Mouse (Mus musculus) layer of hippocampus, postnatal 36 days (tissue): ENCODE results near the gene Tpx2. TPM values are rescaled to one million over a fixed set of nuclear protein-coding genes. Genes with fewer than 3 reads are reported as not detected.

Experiments used
- microRNA-seq, 2 experiments: library from miRNA; unstranded; fragments of <30 nt; microRNA quantifications; one replicate each; pipeline ENCODE4 v1.2.0; 2021
- total RNA-seq, 2 experiments: library from RNA; stranded (reverse); gene quantifications; 2 replicates each; pipeline ENCODE4 v1.2.3; 2021

Tpx2 gene
- total RNA-seq, 2 experiments from 2014 or later = 2.0 to 3.1 TPM

Small RNA genes lying within 50 kb of the gene (microRNA-seq; reads per million reads assigned to microRNA genes)
- 0 reads per million in 2 experiments for gene Mir5622

Other genes starting within 250 kb of the Tpx2 start
- not detected for gene Defb45, start 248.6 kb upstream of the Tpx2 start, total RNA-seq
- gene Defb36, start 243.6 kb upstream of the Tpx2 start, total RNA-seq = not detected
- gene Defb25, start 224.9 kb upstream of the Tpx2 start, total RNA-seq = not detected
- gene Rem1, start 221.0 kb upstream of the Tpx2 start, total RNA-seq = 1 to 10 TPM in 1 of 2 experiments, under 1 TPM in 1; 0.75 to 1.3 TPM
- gene H13, start 178.5 kb upstream of the Tpx2 start, total RNA-seq = 10 to 100 TPM; 77.3 to 77.5 TPM
- gene Mcts2, start 160.9 kb upstream of the Tpx2 start, total RNA-seq = 10 to 100 TPM; 19.7 to 22.9 TPM
- gene Id1, start 111.7 kb upstream of the Tpx2 start, total RNA-seq = 10 to 100 TPM; 15.3 to 19.8 TPM
- gene Cox4i2, start 93.8 kb upstream of the Tpx2 start, total RNA-seq = 1 to 10 TPM; 1.7 to 2.7 TPM
- gene Bcl2l1, start 16.2 kb upstream of the Tpx2 start, total RNA-seq = 100 to 1,000 TPM; 116 to 141 TPM
- gene Mylk2, start 63.4 kb downstream of the Tpx2 start, total RNA-seq = not detected
- gene Foxs1, start 85.2 kb downstream of the Tpx2 start, total RNA-seq = under 1 TPM; 0.35 to 0.68 TPM
- gene Dusp15, start 103.7 kb downstream of the Tpx2 start, total RNA-seq = 10 to 100 TPM; 10.7 to 11.1 TPM
- gene Ttll9, start 114.5 kb downstream of the Tpx2 start, total RNA-seq = 1 to 10 TPM; 1.0 TPM
- gene Pdrg1, start 167.5 kb downstream of the Tpx2 start, total RNA-seq = 10 to 100 TPM; 36.7 to 44.0 TPM
- 1 to 10 TPM; 1.8 to 1.9 TPM for gene Xkr7, start 183.9 kb downstream of the Tpx2 start, total RNA-seq
- 1 to 10 TPM; 3.9 to 5.2 TPM for gene Ccm2l, start 218.0 kb downstream of the Tpx2 start, total RNA-seq